ENCODE assay signal across 9 mouse cellular contexts in genomic region chr17:43649641-43650436, GRCm38 (mm10). TPM values are rescaled to one million over a fixed set of nuclear protein-coding genes. Genes with fewer than 3 reads are reported as not detected.
DNase-seq lines count a peak whose midpoint lies in the region; ATAC-seq and TF ChIP-seq lines count a peak whose summit lies in the region.
"Had no signal": no experiment of that assay in that cellular context is flagged by ENCODE, and none has a peak within 500 bp of the region (broad histone marks: within the 10 kb centered on the region; RNA-seq: fewer than 3 reads in every experiment).

No protein-coding gene starts in this region.

- no peak overlapping the region for H3K27ac ChIP-seq in hindbrain, embryonic 11.5 days (ENCODE audit: low read depth, low read length)
- H3K27ac ChIP-seq in hindbrain, embryonic 14.5 days: no peak overlapping the region
- no peak overlapping the region for H3K27ac ChIP-seq in spleen, adult 2 months (ENCODE audit: insufficient read depth, low read length)
- no peak overlapping the region for H3K27ac ChIP-seq in cortical plate, adult 2 months (ENCODE audit: insufficient read depth, low read length)

- H3K4me3 ChIP-seq in hindbrain, embryonic 11.5 days (ENCODE audit: low read depth, low read length): no peak overlapping the region
- H3K4me3 ChIP-seq in hindbrain, embryonic 14.5 days (replicated peaks; ENCODE audit: low read length): no peak overlapping the region
- H3K4me3 ChIP-seq in spleen, adult 2 months (ENCODE audit: extremely low read depth, insufficient read depth, insufficient read length): no peak overlapping the region
- no peak overlapping the region for H3K4me3 ChIP-seq in cortical plate, adult 2 months (ENCODE audit: insufficient read depth, low read length)

- no peaks in the 10 kb centered on the region for H3K9me3 ChIP-seq in hindbrain, embryonic 11.5 days (ENCODE audit: control insufficient read depth, low read length)
- no peaks in the 10 kb centered on the region for H3K9me3 ChIP-seq in hindbrain, embryonic 14.5 days (ENCODE audit: control insufficient read depth, low read length)

- DNase-seq in hindbrain, embryonic 11.5 days (ENCODE audit: low spot score): peak; percentile 51
- no peak for DNase-seq in hindbrain, embryonic 14.5 days (ENCODE audit: low spot score)
- peak in 1 of 2 experiments; percentile 4 for DNase-seq in spleen, adult 2 months (ENCODE audit: low read depth in 1 of 2, low spot score in 2 of 2)
- no peak for DNase-seq in spleen, adult 12 weeks (ENCODE audit: low spot score)
- DNase-seq in thymus, postnatal 4 days: peak; percentile 63
- no peak for DNase-seq in neural tube, embryonic 10.5 days (ENCODE audit: extremely low spot score, low spot score)
- DNase-seq in urinary bladder, postnatal 10 days (ENCODE audit: low spot score): no peak
- DNase-seq: adrenal gland, postnatal 36 days had no signal

- no peak for TF ChIP-seq POLR2A in spleen, adult 2 months (IDR thresholded peaks at IDR 0.05; ENCODE audit: low read depth, low read length)
- no peak for TF ChIP-seq POLR2A in cortical plate, adult 2 months (IDR thresholded peaks at IDR 0.05; ENCODE audit: extremely low read depth, insufficient read depth, low read length)

- H3K9ac ChIP-seq in hindbrain, embryonic 11.5 days (ENCODE audit: low read depth, low read length): no peak overlapping the region
- no peak overlapping the region for H3K9ac ChIP-seq in hindbrain, embryonic 14.5 days

- TF ChIP-seq CTCF in spleen, adult 2 months (IDR thresholded peaks at IDR 0.05; ENCODE audit: extremely low read depth, insufficient read depth, insufficient read length, insufficient replicate concordance): peak; percentile 25; the same call in 1 of the 2 replicates
- peak; percentile 44; the same call in 1 of the 2 replicates for TF ChIP-seq CTCF in cortical plate, adult 2 months (IDR thresholded peaks at IDR 0.05; ENCODE audit: extremely low read depth, insufficient read depth, low read length)

- H3K4me2 ChIP-seq in hindbrain, embryonic 11.5 days (replicated peaks; ENCODE audit: low read depth, low read length): no peak overlapping the region
- no peak overlapping the region for H3K4me2 ChIP-seq in hindbrain, embryonic 14.5 days (replicated peaks)

- 81% methylated on average over 10 of the region's 10 CpGs for WGBS in hindbrain, embryonic 11.5 days
- 74% methylated on average over 10 of the region's 10 CpGs for WGBS in hindbrain, embryonic 14.5 days
- WGBS in spleen, adult 2 months: 86% methylated on average over 10 of the region's 10 CpGs

- no peak for ATAC-seq in hindbrain, embryonic 11.5 days (ENCODE audit: low FRiP score)
- no peak for ATAC-seq in hindbrain, embryonic 14.5 days (ENCODE audit: low FRiP score)

- H3K4me1 ChIP-seq in hindbrain, embryonic 11.5 days (replicated peaks; ENCODE audit: control insufficient read depth, insufficient read depth, low read length): no peaks in the 10 kb centered on the region
- H3K4me1 ChIP-seq in hindbrain, embryonic 14.5 days (replicated peaks; ENCODE audit: control insufficient read depth, insufficient read depth, low read length): no peaks in the 10 kb centered on the region
- H3K4me1 ChIP-seq in spleen, adult 2 months (ENCODE audit: control insufficient read depth, insufficient read depth, insufficient read length): no peaks in the 10 kb centered on the region
- H3K4me1 ChIP-seq in cortical plate, adult 2 months (ENCODE audit: control insufficient read depth, insufficient read depth, low read length): no peaks in the 10 kb centered on the region

- H3K36me3 ChIP-seq in hindbrain, embryonic 11.5 days (ENCODE audit: control insufficient read depth, insufficient read depth, low read length): no peaks in the 10 kb centered on the region
- peaks cover 96% of the 10 kb centered on the region for H3K36me3 ChIP-seq in hindbrain, embryonic 14.5 days (replicated peaks; ENCODE audit: control insufficient read depth, insufficient read depth)
- no peaks in the 10 kb centered on the region for H3K36me3 ChIP-seq in spleen, adult 2 months (ENCODE audit: control insufficient read depth, insufficient read depth, low read length)

- H3K27me3 ChIP-seq in hindbrain, embryonic 11.5 days (ENCODE audit: control insufficient read depth, insufficient read depth, low read length): no peaks in the 10 kb centered on the region
- no peaks in the 10 kb centered on the region for H3K27me3 ChIP-seq in hindbrain, embryonic 14.5 days (ENCODE audit: control insufficient read depth, insufficient read depth, low read length)
- no peaks in the 10 kb centered on the region for H3K27me3 ChIP-seq in spleen, adult 2 months (ENCODE audit: control insufficient read depth, insufficient read depth, low read length)

RNA-seq across cellular contexts. Expression of gene Slc25a27, which starts 17.2 kb away (rescaled TPM):
- polyA plus RNA-seq in hindbrain, embryonic 11.5 days (2014; fragmentation: Nextera tagmentation; extraction: Ambion mirVana): 36.8 and 43.2 TPM in 2 replicates
- polyA plus RNA-seq in hindbrain, embryonic 14.5 days (2014; fragmentation: Nextera tagmentation; extraction: Ambion mirVana): 63.0 and 70.4 TPM in 2 replicates
- 1.7 and 1.9 TPM in 2 replicates for polyA plus RNA-seq in spleen, adult 2 months (2012; rRNA removed)
- 51.5 and 58.2 TPM in 2 replicates for polyA plus RNA-seq in cortical plate, adult 2 months (2012; rRNA removed)

RNA-seq across cellular contexts. Expression of gene Cyp39a1, which starts 17.4 kb away (rescaled TPM):
- polyA plus RNA-seq in hindbrain, embryonic 11.5 days (2014; fragmentation: Nextera tagmentation; extraction: Ambion mirVana): 28.9 and 30.9 TPM in 2 replicates
- polyA plus RNA-seq in hindbrain, embryonic 14.5 days (2014; fragmentation: Nextera tagmentation; extraction: Ambion mirVana): 11.1 and 12.3 TPM in 2 replicates
- 0.99 and 1.5 TPM in 2 replicates for polyA plus RNA-seq in spleen, adult 2 months (2012; rRNA removed)
- 2.6 and 2.8 TPM in 2 replicates for polyA plus RNA-seq in cortical plate, adult 2 months (2012; rRNA removed)

RNA-seq across cellular contexts. Expression of gene Tdrd6, which starts 19.7 kb away (rescaled TPM):
- 0.03 and 0.07 TPM in 2 replicates for polyA plus RNA-seq in hindbrain, embryonic 11.5 days (2014; fragmentation: Nextera tagmentation; extraction: Ambion mirVana)
- polyA plus RNA-seq in hindbrain, embryonic 14.5 days (2014; fragmentation: Nextera tagmentation; extraction: Ambion mirVana): 0.50 and 0.56 TPM in 2 replicates
- not detected in 2 replicates for polyA plus RNA-seq in spleen, adult 2 months (2012; rRNA removed)
- 1.4 and 1.5 TPM in 2 replicates for polyA plus RNA-seq in cortical plate, adult 2 months (2012; rRNA removed)

Comparison
In these comparisons a context has a peak if more than half of its experiments do, and no peak if none do; other contexts are left out.
1. DNase-seq: peak in hindbrain, embryonic 11.5 days (single experiment) and thymus, postnatal 4 days (single experiment); none in hindbrain, embryonic 14.5 days (single experiment), spleen, adult 12 weeks (single experiment), neural tube, embryonic 10.5 days (single experiment) and urinary bladder, postnatal 10 days (single experiment).
2. RNA of gene Slc25a27, which starts 17.2 kb away (polyA plus RNA-seq): 63.0 to 70.4 TPM in hindbrain, embryonic 14.5 days, 51.5 to 58.2 TPM in cortical plate, adult 2 months and 36.8 to 43.2 TPM in hindbrain, embryonic 11.5 days; 1.7 to 1.9 TPM in spleen, adult 2 months; every median in the first group is over 10 times any median in the second.